Mouse (Mus musculus) lung, postnatal 0 days (tissue): ENCODE measurements around the gene Tmem263.

ENCODE experiments used
- CTCF ChIP-seq: IDR thresholded peaks from 2 replicates; pipeline ENCODE4 v1.5.1; 2016; ENCODE audit warnings: antibody characterized with exemption, mild to moderate bottlenecking
- EP300 ChIP-seq: IDR thresholded peaks from 2 replicates; pipeline ENCODE4 v1.6.1; 2016; ENCODE audit warnings: antibody characterized with exemption, mild to moderate bottlenecking, control low read depth

DNA sequence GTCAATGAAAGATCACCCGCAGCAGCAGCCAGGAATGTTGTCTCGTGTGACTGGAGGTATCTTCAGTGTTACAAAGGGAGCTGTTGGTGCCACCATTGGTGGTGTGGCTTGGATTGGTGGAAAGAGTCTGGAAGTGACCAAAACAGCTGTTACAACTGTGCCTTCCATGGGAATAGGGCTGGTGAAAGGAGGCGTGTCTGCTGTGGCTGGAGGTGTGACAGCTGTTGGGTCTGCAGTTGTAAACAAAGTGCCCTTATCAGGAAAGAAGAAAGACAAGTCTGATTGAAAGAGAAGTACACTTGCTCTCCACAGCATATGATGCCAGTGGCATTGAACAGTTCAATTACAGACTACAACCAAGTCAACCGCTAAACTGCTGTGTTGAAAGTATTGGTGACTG lies 12.0 kb downstream of the Tmem263 start:
- TF ChIP-seq CTCF (no peak), EP300 (no peak)
